Mouse (Mus musculus) bone marrow macrophage, adult 2 months (primary cell): ENCODE measurements around the gene Syt13.

Experiments used
- CTCF ChIP-seq: IDR thresholded peaks from 2 replicates; pipeline ENCODE4 v1.5.1; 2012; ENCODE audit warnings: low read depth, mild to moderate bottlenecking, low read length, moderate library complexity
- POLR2A ChIP-seq: IDR thresholded peaks from 2 replicates; pipeline ENCODE4 v1.6.1; 2012; ENCODE audit warnings: mild to moderate bottlenecking, low read depth, low read length, borderline replicate concordance

GRCm38 (mm10) chr2:92948699-92949300 is 33.9 kb downstream of the Syt13 start:
- no peak for TF ChIP-seq CTCF
- no peak for TF ChIP-seq POLR2A
